Mouse (Mus musculus) myocyte (in vitro differentiated cells): Measurements from ENCODE around the gene Pgp. TPM values are rescaled to one million over a fixed set of nuclear protein-coding genes. Genes with fewer than 3 reads are reported as not detected.
"Not testable (repeated sequence)": the region's sequence is repeated elsewhere in the genome, so short reads cannot be mapped to it uniquely, and the experiment has no call there.

ENCODE experiments used
- H3K27me3 ChIP-seq: one replicate; pipeline ENCODE4 v1.6.1; 2011; ENCODE audit not compliant: control insufficient read depth, insufficient read depth, insufficient read length
- H3K36me3 ChIP-seq: one replicate; pipeline ENCODE4 v1.6.1; 2011; ENCODE audit not compliant: control insufficient read depth, insufficient read depth
- H3K4me2 ChIP-seq: one replicate; pipeline ENCODE4 v1.6.1; 2011; ENCODE audit warnings: low read depth, control low read depth
- H3K4me3 ChIP-seq: one replicate; pipeline ENCODE4 v1.5.1; 2011; ENCODE audit warnings: mild to moderate bottlenecking, control low read depth, moderate library complexity
- H3K79me2 ChIP-seq: one replicate; pipeline ENCODE4 v1.6.1; 2011; ENCODE audit not compliant: control insufficient read depth, insufficient read depth
- H3ac ChIP-seq: one replicate; pipeline ENCODE4 v1.6.1; 2011; ENCODE audit not compliant: control insufficient read depth, insufficient read length
- CEBPB ChIP-seq: IDR thresholded peaks from 2 replicates; pipeline ENCODE4 v1.6.1; 2011; ENCODE audit warnings: mild to moderate bottlenecking, moderate library complexity; ENCODE audit not compliant: poor library complexity, insufficient read depth, severe bottlenecking
- E2F4 ChIP-seq: IDR thresholded peaks from one replicate; pipeline ENCODE4 v1.6.1; 2011; ENCODE audit warnings: mild to moderate bottlenecking, control low read depth, moderate library complexity; ENCODE audit not compliant: insufficient read depth
- MAX ChIP-seq: IDR thresholded peaks from one replicate; pipeline ENCODE4 v1.6.1; 2011; ENCODE audit warnings: low read depth, mild to moderate bottlenecking, control low read depth
- MYOD1 ChIP-seq, 3 experiments: IDR thresholded peaks; one replicate each; pipeline ENCODE4 v1.6.1; 2011; ENCODE audit warnings: control low read depth in 2 of 3, low read depth in 2 of 3, mild to moderate bottlenecking in 2 of 3, moderate library complexity in 1 of 3; ENCODE audit not compliant: insufficient read length in 2 of 3, control insufficient read depth in 1 of 3
- MYOG ChIP-seq, 3 experiments: IDR thresholded peaks; one replicate each; pipeline ENCODE4 v1.6.1; 2011; ENCODE audit warnings: control low read depth in 2 of 3, low read depth in 2 of 3, mild to moderate bottlenecking in 2 of 3; ENCODE audit not compliant: insufficient read length in 2 of 3, control insufficient read depth in 1 of 3, insufficient read depth in 1 of 3
- POLR2A ChIP-seq: IDR thresholded peaks from one replicate; pipeline ENCODE4 v1.6.1; 2011; ENCODE audit warnings: low read depth, mild to moderate bottlenecking, control low read depth, moderate library complexity; ENCODE audit not compliant: insufficient read length
- POLR2AphosphoS2 ChIP-seq: IDR thresholded peaks from one replicate; pipeline ENCODE4 v1.6.1; 2011; ENCODE audit warnings: low read depth, control low read depth; ENCODE audit not compliant: insufficient read length
- REST ChIP-seq: IDR thresholded peaks from one replicate; pipeline ENCODE4 v1.6.1; 2011; ENCODE audit warnings: mild to moderate bottlenecking, control low read depth, moderate library complexity; ENCODE audit not compliant: insufficient read depth, insufficient read length
- SRF ChIP-seq: IDR thresholded peaks from one replicate; pipeline ENCODE4 v1.6.1; 2011; ENCODE audit warnings: low read depth; ENCODE audit not compliant: control insufficient read depth, insufficient read length
- TCF12 ChIP-seq: IDR thresholded peaks from one replicate; pipeline ENCODE4 v1.6.1; 2011; ENCODE audit warnings: mild to moderate bottlenecking, control low read depth; ENCODE audit not compliant: poor library complexity, insufficient read depth, severe bottlenecking
- TCF3 ChIP-seq: IDR thresholded peaks from one replicate; pipeline ENCODE4 v1.6.1; 2011; ENCODE audit warnings: low read depth, control low read depth; ENCODE audit not compliant: insufficient read length
- USF1 ChIP-seq: IDR thresholded peaks from one replicate; pipeline ENCODE4 v1.6.1; 2011; ENCODE audit warnings: low read depth, mild to moderate bottlenecking, control low read depth, moderate library complexity
- polyA plus RNA-seq: library from polyadenylated mRNA; unstranded; fragments of >200 nt; fragmentation: generic; extraction: Trizol; gene quantifications from one replicate; pipeline ENCODE4 v1.2.1, GENCODE M21; 2012; ENCODE audit warnings: missing spikeins

Pgp gene
- polyA plus RNA-seq, result 53.7 TPM

DNA sequence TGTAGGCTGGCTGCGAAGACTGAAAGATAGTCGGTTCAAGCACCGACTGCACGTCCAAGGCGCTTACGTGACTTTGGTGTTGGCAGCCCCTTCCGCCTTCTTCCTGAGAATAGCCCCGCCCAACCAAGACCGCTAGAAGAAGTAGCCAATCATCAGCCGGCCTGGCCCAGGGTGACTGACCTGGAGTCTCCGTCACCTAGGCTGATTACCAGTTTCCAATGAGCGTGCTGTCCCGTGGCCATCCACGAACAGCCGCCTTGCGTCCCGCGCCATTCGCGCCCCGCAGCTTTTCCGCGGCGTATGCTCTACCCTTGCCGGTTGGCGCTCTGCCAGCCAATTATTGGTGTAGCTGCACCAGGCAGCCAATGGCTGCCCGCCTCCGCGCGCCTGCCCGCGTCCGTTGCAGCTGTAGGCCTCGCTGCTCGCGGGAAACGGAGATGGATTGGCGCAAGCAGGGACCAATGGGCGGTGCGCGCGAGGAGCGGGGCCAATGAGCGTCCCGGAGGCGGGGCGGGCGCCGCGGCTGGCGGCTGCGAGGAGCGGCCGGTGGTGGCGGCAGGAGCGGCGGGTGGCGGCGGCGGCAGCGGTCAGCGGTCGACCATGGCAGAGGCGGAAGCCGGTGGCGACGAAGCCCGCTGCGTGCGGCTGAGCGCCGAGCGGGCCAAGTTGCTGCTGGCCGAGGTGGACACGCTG lies at the start of gene Pgp, which contains the start of gene E4f1:
TSS of gene Pgp (plus strand) at position 483 of the 693 bp plus-strand sequence.
TSS of gene E4f1 (minus strand) at position 404 of the 693 bp plus-strand sequence.
- H3K79me2 ChIP-seq, result peaks cover 22% of the 10 kb centered on the region
- H3K4me3 ChIP-seq, result peak within 1 kb of the TSS; percentile 72
- H3ac ChIP-seq, result peak within 1 kb of the TSS; percentile 72
- H3K27me3 ChIP-seq, result no peaks in the 10 kb centered on the region
- TF ChIP-seq MAX, result no peak
- peak; percentile 79 for TF ChIP-seq POLR2A
- TF ChIP-seq E2F4, result peak; percentile 49
- peak in 1 of 3 experiments; percentile 70 for TF ChIP-seq MYOD1 (IDR thresholded peaks at IDR 0.05; ENCODE audit: control insufficient read depth in 1 of 3, insufficient read length in 2 of 3, low read depth in 2 of 3)
- TF ChIP-seq USF1, result no peak
- peak in 1 of 3 experiments; percentile 70 for TF ChIP-seq MYOG (IDR thresholded peaks at IDR 0.05; ENCODE audit: control insufficient read depth in 1 of 3, insufficient read depth in 1 of 3, insufficient read length in 2 of 3, low read depth in 2 of 3)
- TF ChIP-seq TCF12, result no peak
- peak; percentile 69 for TF ChIP-seq POLR2AphosphoS2
- TF ChIP-seq SRF, result peak; percentile 7
- H3K36me3 ChIP-seq, result no peaks in the 10 kb centered on the region
- peak within 1 kb of the TSS; percentile 96 for H3K4me2 ChIP-seq

DNA sequence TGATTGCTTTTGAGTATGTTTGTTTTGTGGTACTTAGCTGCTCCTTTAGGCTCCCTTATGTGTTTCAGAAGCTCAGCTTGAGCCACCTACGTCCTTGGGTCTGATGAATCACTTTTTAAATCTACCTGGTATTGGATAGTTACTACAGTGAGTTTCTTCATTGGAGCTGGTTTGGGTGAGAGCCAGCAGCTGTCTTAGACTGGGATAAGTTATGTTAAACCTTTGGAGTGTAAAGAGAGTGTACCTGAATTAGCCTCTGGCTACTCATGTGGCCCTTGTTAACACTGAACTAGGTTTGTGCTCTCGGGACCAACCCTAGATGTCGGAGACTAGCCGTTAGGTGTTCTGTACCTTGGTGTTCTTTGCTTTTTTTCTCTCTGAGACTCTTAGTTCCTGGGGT lies 47.1 kb upstream of the Pgp start:
- no peak overlapping the region for H3K4me3 ChIP-seq
- no peak overlapping the region for H3ac ChIP-seq
- peaks cover 43% of the 10 kb centered on the region for H3K36me3 ChIP-seq
- no peak for TF ChIP-seq REST
- no peak for TF ChIP-seq TCF12
- TF ChIP-seq TCF3, result no peak
- TF ChIP-seq CEBPB, result no peak
- no peak for TF ChIP-seq E2F4
- no peak for TF ChIP-seq SRF
- H3K79me2 ChIP-seq, result peaks cover 35% of the 10 kb centered on the region
- no peaks in the 10 kb centered on the region for H3K27me3 ChIP-seq
- no peak overlapping the region for H3K4me2 ChIP-seq

DNA sequence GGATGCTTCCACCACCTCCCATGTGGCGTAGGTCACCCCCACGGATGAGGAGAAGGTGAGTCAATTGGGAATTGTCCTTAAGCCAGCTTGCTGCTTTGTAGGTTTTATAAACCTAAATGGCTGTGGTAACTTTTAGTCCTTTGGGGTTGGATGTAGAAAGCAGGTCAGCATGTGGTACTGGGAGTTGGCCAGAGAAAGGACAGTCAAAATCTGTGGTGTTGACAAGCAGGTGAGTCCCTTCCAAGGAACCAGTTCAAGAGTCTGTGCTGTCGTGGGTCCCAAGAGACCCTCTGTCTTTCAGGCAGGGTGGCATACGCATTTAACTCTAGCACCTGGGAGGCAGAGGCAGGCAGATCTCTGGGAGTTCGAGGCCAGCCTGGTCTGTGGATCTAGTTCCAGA lies 45.7 kb upstream of the Pgp start:
- Histone ChIP-seq H3K4me2 (no peak overlapping the region), H3K36me3 (peaks cover 35% of the 10 kb centered on the region), H3K27me3 (no peaks in the 10 kb centered on the region), H3K79me2 (peaks cover 21% of the 10 kb centered on the region), H3ac (no peak overlapping the region), H3K4me3 (no peak overlapping the region)
- TF ChIP-seq MYOG (IDR thresholded peaks at IDR 0.05; ENCODE audit: control insufficient read depth in 1 of 3, insufficient read depth in 1 of 3, insufficient read length in 2 of 3, low read depth in 2 of 3) (no peak), CEBPB (no peak), MYOD1 (IDR thresholded peaks at IDR 0.05; ENCODE audit: control insufficient read depth in 1 of 3, insufficient read length in 2 of 3, low read depth in 2 of 3) (no peak), SRF (no peak), TCF3 (no peak), MAX (no peak), REST (no peak), TCF12 (no peak), USF1 (no peak), E2F4 (no peak), POLR2AphosphoS2 (no peak), POLR2A (no peak)

DNA sequence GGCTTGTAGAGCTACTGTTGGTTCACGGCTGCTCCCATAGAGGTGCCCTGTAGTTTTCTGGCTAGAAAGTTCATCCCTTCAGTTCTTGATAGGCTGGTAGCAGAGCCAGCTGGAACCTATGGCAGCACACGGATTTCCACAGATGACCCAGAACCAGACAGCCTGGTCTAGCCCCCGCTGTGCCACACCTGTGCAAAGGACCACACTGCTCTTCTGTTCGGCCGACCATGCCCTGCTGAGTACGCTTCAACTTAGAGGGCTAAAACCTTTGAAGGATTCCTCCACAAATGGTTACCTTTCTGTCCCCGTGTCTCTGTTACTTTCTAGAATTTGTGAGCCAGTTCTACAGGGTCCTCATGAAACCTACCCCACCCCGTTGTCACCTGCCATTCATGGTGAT lies 44.9 kb upstream of the Pgp start:
- H3K4me2 ChIP-seq, H3ac ChIP-seq, H3K4me3 ChIP-seq, H3K27me3 ChIP-seq: not testable (repeated sequence)
- Histone ChIP-seq H3K36me3 (peaks cover 30% of the 10 kb centered on the region), H3K79me2 (peaks cover 16% of the 10 kb centered on the region)

DNA sequence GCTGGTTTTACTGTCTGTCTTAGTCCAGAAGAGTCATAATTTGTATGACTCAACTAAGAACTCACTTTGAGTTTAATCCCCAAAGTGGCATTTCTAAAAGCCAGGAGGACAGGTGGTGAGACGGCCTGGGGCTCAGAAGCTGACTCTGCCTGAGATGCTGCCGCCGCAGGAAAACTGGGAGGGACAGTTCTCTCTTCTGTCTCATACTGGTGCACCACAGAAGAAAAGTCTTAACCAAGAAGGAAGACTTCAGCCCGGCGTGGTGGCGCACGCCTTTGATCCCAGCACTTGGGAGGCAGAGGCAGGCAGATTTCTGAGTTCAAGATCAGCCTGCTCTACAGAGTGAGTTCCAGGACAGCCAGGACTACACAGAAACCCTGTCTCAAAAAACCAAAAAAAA lies 44.3 kb upstream of the Pgp start:
- Histone ChIP-seq H3K27me3 (no peaks in the 10 kb centered on the region), H3K79me2 (peaks cover 14% of the 10 kb centered on the region), H3K4me3 (peak overlapping the region; percentile 46), H3K4me2 (peak overlapping the region; percentile 52), H3K36me3 (peaks cover 27% of the 10 kb centered on the region), H3ac (peak overlapping the region; percentile 19)
- TF ChIP-seq MAX (no peak), MYOD1 (IDR thresholded peaks at IDR 0.05; ENCODE audit: control insufficient read depth in 1 of 3, insufficient read length in 2 of 3, low read depth in 2 of 3) (peak in 1 of 3 experiments; percentile 14), E2F4 (no peak), SRF (no peak), TCF3 (no peak), TCF12 (no peak)
